Mouse (Mus musculus) kidney, embryonic 14.5 days (tissue): ENCODE measurements around the gene Dcbld1. TPM values are rescaled to one million over a fixed set of nuclear protein-coding genes. Genes with fewer than 3 reads are reported as not detected.

Experiments used
- ATAC-seq: fragments of 200-750 bp; cut with Nextera tagmentation; 2 replicates; pipeline ENCODE4 v1.8.0; 2017; ENCODE audit warnings: moderate number of reproducible peaks, mild to moderate bottlenecking, moderate TSS enrichment, moderate library complexity; ENCODE audit not compliant: low FRiP score, low TSS enrichment
- H3K27ac ChIP-seq: fragments of 300-500 bp; sonication (generic); 2 replicates; pipeline ENCODE4 v1.5.1; 2014; ENCODE audit warnings: low read depth, mild to moderate bottlenecking, low read length, moderate library complexity, mixed read lengths
- H3K27me3 ChIP-seq: fragments of 300-500 bp; sonication (generic); 2 replicates; pipeline ENCODE4 v1.6.1; 2014; ENCODE audit warnings: mild to moderate bottlenecking, low read length; ENCODE audit not compliant: control insufficient read depth, insufficient read depth
- H3K36me3 ChIP-seq: fragments of 300-500 bp; sonication (generic); 2 replicates; pipeline ENCODE4 v1.6.1; 2014; ENCODE audit warnings: low read length, mixed read lengths; ENCODE audit not compliant: control insufficient read depth, insufficient read depth
- H3K4me1 ChIP-seq: fragments of 300-500 bp; sonication (generic); 2 replicates; pipeline ENCODE4 v1.6.1; 2014; ENCODE audit warnings: low read length, mixed read lengths; ENCODE audit not compliant: control insufficient read depth, insufficient read depth
- H3K4me2 ChIP-seq: fragments of 300-500 bp; sonication (generic); replicated peaks from 2 replicates; pipeline ENCODE4 v1.6.1; 2014; ENCODE audit warnings: low read depth, mild to moderate bottlenecking, low read length
- H3K4me3 ChIP-seq: fragments of 300-500 bp; sonication (generic); 2 replicates; pipeline ENCODE4 v1.5.1; 2014; ENCODE audit warnings: mild to moderate bottlenecking, low read length
- H3K9ac ChIP-seq: fragments of 300-500 bp; sonication (generic); 2 replicates; pipeline ENCODE4 v1.6.1; 2014; ENCODE audit warnings: low read depth, mild to moderate bottlenecking, low read length, moderate library complexity
- H3K9me3 ChIP-seq: fragments of 300-500 bp; sonication (generic); 2 replicates; pipeline ENCODE4 v1.6.1; 2016; ENCODE audit warnings: low read length; ENCODE audit not compliant: control insufficient read depth
- WGBS: fragments of 180-500 bp; shearing (Covaris S2); extraction: QIAGEN DNeasy Blood & Tissue Kit; methylation state at CpG from one replicate; pipeline ENCODE4 v1.1.7; 2014; 5-methylcytosine and 5-hydroxymethylcytosine counted together
- polyA plus RNA-seq: library from polyadenylated mRNA; unstranded; fragments of >200 nt; fragmentation: Nextera tagmentation; extraction: Ambion mirVana; gene quantifications from 2 replicates; pipeline ENCODE4 v1.2.1, GENCODE M21; 2014

Gene Dcbld1
- 18.9 and 26.5 TPM in 2 replicates for polyA plus RNA-seq

DNA sequence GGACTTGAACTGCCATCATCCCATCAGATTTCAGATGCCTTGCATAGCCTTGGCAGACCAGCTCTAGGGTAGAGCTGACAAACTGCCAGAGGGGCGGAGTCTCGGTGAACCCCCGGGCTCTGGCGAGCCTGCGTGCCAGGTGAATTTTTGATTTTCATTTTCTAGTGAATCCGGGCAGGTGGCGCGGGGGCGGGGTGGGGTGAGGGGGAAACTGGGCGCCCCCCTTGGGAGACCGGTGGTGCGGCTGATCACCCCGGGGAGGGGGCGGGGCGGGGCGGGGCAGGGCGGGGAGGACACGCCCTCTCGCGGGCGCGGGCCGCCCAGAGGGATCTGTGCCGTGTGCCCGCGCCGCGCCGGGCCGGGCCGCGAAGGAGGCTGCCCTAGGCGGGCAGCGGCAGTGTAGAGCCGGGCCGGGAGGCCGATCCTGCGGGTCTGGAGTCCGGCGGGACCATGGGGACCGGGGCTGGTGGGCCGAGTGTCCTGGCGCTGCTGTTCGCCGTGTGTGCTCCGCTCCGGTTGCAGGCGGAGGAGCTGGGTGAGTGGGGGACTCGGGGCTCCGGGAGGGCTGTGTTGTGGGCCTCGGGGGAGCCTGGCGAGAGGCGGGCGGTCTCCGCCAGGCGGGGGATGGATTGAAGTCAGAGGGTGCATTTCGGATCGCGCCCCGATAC, at the start of gene Dcbld1:
Gene Dcbld1, plus strand, starts transcription at position 319 of the 668 bp plus-strand sequence.
- Histone ChIP-seq H3K4me1 (0 out of 2 replicates have a peak, but pooled peaks cover 12% of the 10 kb centered on the region), H3K4me2 (peak within 1 kb of the TSS; percentile 75), H3K27ac (peak within 1 kb of the TSS; percentile 79), H3K9ac (peak within 1 kb of the TSS; percentile 90), H3K36me3 (no peaks in the 10 kb centered on the region), H3K4me3 (peak within 1 kb of the TSS; percentile 79), H3K27me3 (no peaks in the 10 kb centered on the region), H3K9me3 (no peaks in the 10 kb centered on the region; the same call in 1 of the 2 replicates)
- WGBS = 1% methylated on average over 47 of the region's 60 CpGs
- ATAC-seq = peak; percentile 96

DNA sequence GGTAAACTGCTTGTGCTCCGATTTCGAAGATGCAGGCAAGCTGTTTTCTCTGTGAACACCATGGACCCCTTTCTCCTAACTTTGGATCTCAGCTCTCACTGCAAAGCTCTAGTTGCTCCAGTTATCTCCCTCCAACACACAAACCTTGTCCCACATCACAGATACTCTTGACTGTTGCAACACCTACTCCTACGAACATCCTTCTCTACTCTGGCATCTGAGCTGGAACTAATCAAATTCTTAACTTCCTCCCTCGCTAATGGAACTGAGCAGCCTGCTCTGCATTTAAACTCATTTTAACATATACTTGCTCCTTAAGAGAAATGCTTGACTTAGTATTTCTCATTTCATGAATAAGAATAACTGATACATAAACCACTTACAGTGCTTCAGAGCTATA, 47.5 kb upstream of the Dcbld1 start:
- no peaks in the 10 kb centered on the region for H3K27me3 ChIP-seq
- no peak overlapping the region for H3K9ac ChIP-seq
- H3K27ac ChIP-seq = no peak overlapping the region
- ATAC-seq = no peak
- WGBS = 73% methylated on average over 4 of the region's 4 CpGs
- H3K4me2 ChIP-seq = no peak overlapping the region
- H3K9me3 ChIP-seq = no peaks in the 10 kb centered on the region
- H3K4me3 ChIP-seq = no peak overlapping the region
- H3K4me1 ChIP-seq = no peaks in the 10 kb centered on the region
- H3K36me3 ChIP-seq = no peaks in the 10 kb centered on the region

- no peaks in the 10 kb centered on the region for H3K9me3 ChIP-seq
- ATAC-seq = peak; percentile 62; the same call in 1 of the 2 replicates
- H3K4me2 ChIP-seq = no peak within 1 kb of the TSS; the same call in 1 of the 2 replicates
- H3K36me3 ChIP-seq = no peaks in the 10 kb centered on the region
- WGBS = 64% methylated on average over 7 of the region's 7 CpGs
- H3K27ac ChIP-seq = peak within 1 kb of the TSS; percentile 52; the same call in 1 of the 2 replicates
- no peak within 1 kb of the TSS; the same call in 1 of the 2 replicates for H3K9ac ChIP-seq
- no peaks in the 10 kb centered on the region for H3K4me1 ChIP-seq
- H3K27me3 ChIP-seq = no peaks in the 10 kb centered on the region
- H3K4me3 ChIP-seq = peak within 1 kb of the TSS; percentile 13; the same call in 1 of the 2 replicates
Measured at GRCm38 (mm10) chr10:52194957-52195852, 38.2 kb upstream of the Dcbld1 start, which contains the start of gene Ros1. TSS of gene Ros1 (minus strand) at chr10:52195244.

GRCm38 (mm10) chr10:52204006-52204405, 29.4 kb upstream of the Dcbld1 start:
- Histone ChIP-seq H3K4me2 (no peak overlapping the region), H3K9ac (no peak overlapping the region), H3K36me3 (no peaks in the 10 kb centered on the region), H3K4me1 (no peaks in the 10 kb centered on the region), H3K4me3 (no peak overlapping the region), H3K27me3 (no peaks in the 10 kb centered on the region), H3K27ac (no peak overlapping the region), H3K9me3 (no peaks in the 10 kb centered on the region)
- WGBS = 84% methylated on average over 2 of the region's 2 CpGs
- no peak for ATAC-seq

GRCm38 (mm10) chr10:52215267-52215818, 18.1 kb upstream of the Dcbld1 start:
- Histone ChIP-seq H3K27ac (no peak overlapping the region), H3K4me1 (no peaks in the 10 kb centered on the region), H3K9me3 (no peaks in the 10 kb centered on the region), H3K4me3 (no peak overlapping the region), H3K36me3 (no peaks in the 10 kb centered on the region), H3K27me3 (no peaks in the 10 kb centered on the region), H3K9ac (no peak overlapping the region), H3K4me2 (no peak overlapping the region)
- ATAC-seq = no peak
- 57% methylated on average over 2 of the region's 2 CpGs for WGBS

GRCm38 (mm10) chr10:52216797-52217563, 16.4 kb upstream of the Dcbld1 start:
- Histone ChIP-seq H3K27me3 (no peaks in the 10 kb centered on the region), H3K27ac (no peak overlapping the region), H3K9ac (no peak overlapping the region), H3K4me1 (no peaks in the 10 kb centered on the region), H3K9me3 (no peaks in the 10 kb centered on the region), H3K4me2 (no peak overlapping the region), H3K4me3 (no peak overlapping the region), H3K36me3 (no peaks in the 10 kb centered on the region)
- WGBS = 26% methylated on average over 7 of the region's 7 CpGs
- 0 out of 2 replicates have a peak, but pooled peaks have one; percentile 57 for ATAC-seq

GRCm38 (mm10) chr10:52217564-52217934, 15.9 kb upstream of the Dcbld1 start:
- WGBS = 55% methylated on average over 7 of the region's 7 CpGs
- ATAC-seq = no peak
- 0 out of 2 replicates have a peak overlapping the region, but pooled peaks have one; percentile 14 for H3K27ac ChIP-seq

GRCm38 (mm10) chr10:52219600-52219999, 13.8 kb upstream of the Dcbld1 start:
- Histone ChIP-seq H3K27ac (no peak overlapping the region), H3K9me3 (no peaks in the 10 kb centered on the region), H3K4me3 (no peak overlapping the region), H3K4me1 (no peaks in the 10 kb centered on the region), H3K4me2 (no peak overlapping the region), H3K9ac (no peak overlapping the region), H3K27me3 (no peaks in the 10 kb centered on the region), H3K36me3 (no peaks in the 10 kb centered on the region)
- no peak for ATAC-seq
- WGBS = 74% methylated on average over 3 of the region's 3 CpGs

More at GRCm38 (mm10) chr10:52217564-52217934, 15.9 kb upstream of the Dcbld1 start:
- no peak overlapping the region for H3K9ac ChIP-seq
- no peak overlapping the region for H3K4me3 ChIP-seq
- H3K27me3 ChIP-seq = no peaks in the 10 kb centered on the region
- H3K4me1 ChIP-seq = no peaks in the 10 kb centered on the region
- no peaks in the 10 kb centered on the region for H3K36me3 ChIP-seq
- H3K9me3 ChIP-seq = no peaks in the 10 kb centered on the region
- H3K4me2 ChIP-seq = no peak overlapping the region
